Mouse (Mus musculus): ENCODE measurements around the gene Armc2.

DNA sequence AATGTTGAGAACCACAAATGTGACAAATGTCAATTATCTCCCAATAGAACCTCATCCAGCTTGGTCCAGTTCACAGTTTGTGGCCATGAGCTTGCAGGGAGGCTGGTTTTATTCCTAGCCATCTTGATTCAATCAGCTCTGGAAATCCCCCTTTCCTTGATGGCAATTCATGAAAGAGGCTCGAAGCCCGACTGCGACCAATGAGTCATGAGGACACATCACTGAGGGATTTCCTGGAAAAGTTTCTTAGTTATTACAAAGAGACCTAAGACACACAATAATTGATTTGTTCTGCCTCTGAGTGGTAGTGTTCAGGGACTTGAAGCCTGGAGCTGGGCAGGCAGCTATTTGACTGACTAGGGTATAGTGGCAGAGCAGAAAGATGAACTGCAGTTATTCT is 15.3 kb upstream of the Armc2 start:
- TF ChIP-seq CTCF (IDR thresholded peaks at IDR 0.05; ENCODE audit: borderline replicate concordance, extremely low read depth, insufficient read depth, insufficient read length) (no peak), POLR2A (IDR thresholded peaks at IDR 0.05; ENCODE audit: borderline replicate concordance, extremely low read depth, insufficient read depth, insufficient read length, poor library complexity, severe bottlenecking) (no peak)
